Mouse (Mus musculus): ENCODE measurements around the gene Ccdc152. TPM values are rescaled to one million over a fixed set of nuclear protein-coding genes. Genes with fewer than 3 reads are reported as not detected.

Ccdc152 gene
- polyA plus RNA-seq (2016; fragmentation: Nextera tagmentation; extraction: Ambion mirVana), result not detected in 2 replicates

DNA sequence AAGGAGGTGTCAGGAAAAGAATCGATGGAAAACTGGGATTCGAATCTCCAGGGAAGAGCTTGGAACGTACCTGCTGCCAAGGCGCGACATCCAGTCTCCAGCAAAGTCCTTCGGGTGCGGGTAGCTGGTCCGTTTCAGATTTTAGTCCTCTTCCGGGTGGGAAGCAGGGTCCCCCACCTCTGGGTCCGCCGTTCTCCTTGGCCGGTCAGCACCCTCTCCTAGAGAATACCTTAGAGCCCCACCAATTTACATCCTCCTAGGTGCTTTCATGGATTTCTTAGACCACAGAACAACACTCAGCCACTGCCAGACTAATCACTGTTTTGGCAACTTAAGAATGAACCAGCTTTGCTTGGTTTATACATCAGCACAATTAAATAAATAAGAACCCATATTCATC lies at the start of gene Ccdc152:
Ccdc152 (minus strand) TSS at position 101 of the 400 bp plus-strand sequence.
- DNase-seq (ENCODE audit: low spot score), result no peak
- no peak within 1 kb of the TSS for H3K4me3 ChIP-seq
- H3K4me1 ChIP-seq (replicated peaks), result no peaks in the 10 kb centered on the region
- no peaks in the 10 kb centered on the region for H3K9me3 ChIP-seq
- no peak within 1 kb of the TSS for H3K27ac ChIP-seq
- H3K27me3 ChIP-seq (ENCODE audit: insufficient read depth, poor library complexity, severe bottlenecking), result no peaks in the 10 kb centered on the region
- WGBS, result 88% methylated on average over 12 of the region's 12 CpGs
- no peaks in the 10 kb centered on the region for H3K36me3 ChIP-seq

DNA sequence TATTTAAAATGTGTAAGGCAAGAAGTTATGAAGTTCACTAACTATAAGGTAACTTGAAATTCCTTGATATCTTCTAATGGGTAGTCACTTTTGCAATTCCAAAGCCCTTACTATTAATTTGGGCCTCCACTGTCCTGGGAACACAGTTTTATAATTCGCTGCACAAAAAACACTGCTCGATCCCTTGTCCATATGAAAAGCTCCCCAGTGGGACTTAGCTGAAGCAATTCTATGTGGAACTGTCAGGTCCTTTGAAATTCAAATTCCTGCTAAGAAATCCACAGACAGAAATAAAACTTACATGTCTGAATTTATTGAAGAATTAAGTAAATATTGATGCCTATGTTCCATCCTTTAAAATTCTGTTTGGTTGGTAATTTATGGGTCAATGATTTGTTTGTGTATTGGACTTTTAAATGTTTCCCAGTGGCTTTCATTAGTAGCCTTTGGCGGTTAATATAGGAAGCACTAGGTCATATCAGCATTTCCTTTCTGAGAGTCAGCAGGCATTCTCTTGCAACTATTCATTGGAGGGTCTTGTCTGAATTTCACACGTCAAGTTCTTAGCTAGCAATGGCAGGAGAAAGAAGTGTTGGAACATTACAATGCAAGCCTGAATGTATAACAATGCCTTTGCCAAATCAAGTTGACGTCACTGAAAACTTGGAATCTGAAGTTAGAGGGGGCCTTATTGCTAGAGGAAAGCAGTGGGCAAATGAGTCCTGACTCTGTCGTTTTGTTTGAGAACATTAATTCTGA lies 46.2 kb upstream of the Ccdc152 start:
- H3K27me3 ChIP-seq (ENCODE audit: insufficient read depth, poor library complexity, severe bottlenecking), result no peaks in the 10 kb centered on the region
- H3K27ac ChIP-seq, result no peak overlapping the region
- WGBS, result 41% methylated on average over 6 of the region's 6 CpGs
- DNase-seq (ENCODE audit: low spot score), result no peak
- no peak overlapping the region for H3K4me3 ChIP-seq
- H3K9me3 ChIP-seq, result no peaks in the 10 kb centered on the region
- no peaks in the 10 kb centered on the region for H3K36me3 ChIP-seq
- H3K4me1 ChIP-seq (replicated peaks), result peaks cover 7% of the 10 kb centered on the region; the same call in 1 of the 2 replicates

DNA sequence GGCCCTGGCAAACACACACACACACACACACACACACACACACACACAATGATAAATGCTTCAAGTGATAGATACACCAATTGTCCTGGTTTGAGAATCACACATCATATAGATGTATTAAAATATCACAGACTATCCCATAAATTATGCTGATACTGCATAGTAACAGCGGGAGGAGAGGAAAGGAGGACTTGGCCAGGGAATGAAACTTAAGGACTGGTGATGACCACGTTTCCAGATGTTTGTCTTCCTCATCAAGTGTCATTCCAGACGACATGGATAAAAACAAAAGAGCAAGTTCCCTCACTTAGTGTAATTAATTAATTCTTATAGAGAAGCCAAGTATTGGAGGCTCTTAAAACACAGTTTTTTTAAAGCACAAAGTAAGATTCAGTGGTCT lies 43.4 kb upstream of the Ccdc152 start:
- Histone ChIP-seq H3K4me3 (no peak overlapping the region), H3K27me3 (ENCODE audit: insufficient read depth, poor library complexity, severe bottlenecking) (no peaks in the 10 kb centered on the region), H3K9me3 (no peaks in the 10 kb centered on the region), H3K27ac (no peak overlapping the region), H3K4me1 (replicated peaks) (peaks cover 7% of the 10 kb centered on the region; the same call in 1 of the 2 replicates), H3K36me3 (no peaks in the 10 kb centered on the region)
- no peak for DNase-seq (ENCODE audit: low spot score)
- WGBS, result 82% methylated on average over 3 of the region's 3 CpGs

DNA sequence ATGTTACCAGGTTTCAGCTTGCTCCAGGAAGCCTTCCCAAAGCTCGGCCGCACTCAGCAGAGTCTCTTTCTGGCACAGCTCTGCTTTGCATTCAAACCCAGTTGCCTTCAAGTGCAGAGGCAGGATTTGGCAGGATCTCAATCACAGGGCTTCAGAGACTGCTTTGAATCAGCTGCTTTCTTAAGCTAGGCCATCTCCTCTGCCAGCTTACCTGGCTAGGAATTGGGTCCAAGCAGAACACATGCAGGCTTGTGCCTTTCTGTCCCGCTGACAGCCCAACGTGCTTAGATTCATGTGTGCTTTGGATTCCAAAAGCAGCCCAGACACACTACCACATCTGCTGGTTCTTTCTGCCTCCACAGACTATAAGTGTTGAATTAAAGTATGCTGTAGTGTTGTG lies 41.2 kb upstream of the Ccdc152 start:
- H3K27me3 ChIP-seq (ENCODE audit: insufficient read depth, poor library complexity, severe bottlenecking), result no peaks in the 10 kb centered on the region
- H3K9me3 ChIP-seq, result no peaks in the 10 kb centered on the region
- 88% methylated on average over 4 of the region's 4 CpGs for WGBS
- peaks cover 4% of the 10 kb centered on the region; the same call in 1 of the 2 replicates for H3K4me1 ChIP-seq (replicated peaks)
- H3K27ac ChIP-seq, result no peak overlapping the region
- DNase-seq (ENCODE audit: low spot score), result no peak
- no peak overlapping the region for H3K4me3 ChIP-seq
- no peaks in the 10 kb centered on the region for H3K36me3 ChIP-seq

DNA sequence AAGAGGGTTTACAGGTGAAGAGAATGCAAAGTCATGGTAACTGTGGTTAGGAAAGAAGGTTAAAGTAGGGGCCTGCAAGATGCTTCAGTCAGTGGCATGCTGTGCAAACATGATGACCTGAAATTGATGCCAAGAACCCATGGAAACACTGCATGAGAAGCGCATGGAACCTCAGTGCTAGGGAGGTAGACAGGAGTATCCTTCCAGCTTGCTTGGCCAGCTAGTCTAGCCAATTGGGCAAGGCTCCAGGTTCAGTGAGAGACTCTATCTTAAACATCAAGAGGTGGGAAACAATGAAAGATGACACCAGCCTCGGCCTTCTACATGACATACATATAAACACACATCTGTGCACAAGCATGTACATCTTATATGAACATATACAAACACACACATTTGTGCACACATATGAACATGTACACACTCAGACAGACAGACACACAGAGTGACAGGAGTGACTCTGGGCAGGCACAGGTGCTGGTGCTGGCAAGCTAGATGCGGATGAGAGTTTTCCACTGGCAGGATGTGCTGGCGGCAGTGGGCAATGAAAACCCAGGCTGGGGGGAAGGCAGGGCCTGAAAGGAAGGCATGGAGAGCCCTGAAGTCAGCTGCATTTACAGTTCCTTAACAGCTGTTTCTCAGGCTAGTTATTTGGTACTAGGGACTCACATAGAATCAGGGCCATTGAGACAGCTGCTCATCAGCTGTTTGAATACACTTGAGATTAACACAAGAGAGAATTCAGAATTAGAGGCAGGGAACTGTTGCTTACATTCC lies 38.7 kb upstream of the Ccdc152 start:
- Histone ChIP-seq H3K36me3 (no peaks in the 10 kb centered on the region), H3K27ac (no peak overlapping the region), H3K4me3 (no peak overlapping the region), H3K4me1 (replicated peaks) (no peaks in the 10 kb centered on the region), H3K27me3 (ENCODE audit: insufficient read depth, poor library complexity, severe bottlenecking) (no peaks in the 10 kb centered on the region), H3K9me3 (no peaks in the 10 kb centered on the region)
- WGBS, result 87% methylated on average over 4 of the region's 4 CpGs
- no peak for DNase-seq (ENCODE audit: low spot score)

DNA sequence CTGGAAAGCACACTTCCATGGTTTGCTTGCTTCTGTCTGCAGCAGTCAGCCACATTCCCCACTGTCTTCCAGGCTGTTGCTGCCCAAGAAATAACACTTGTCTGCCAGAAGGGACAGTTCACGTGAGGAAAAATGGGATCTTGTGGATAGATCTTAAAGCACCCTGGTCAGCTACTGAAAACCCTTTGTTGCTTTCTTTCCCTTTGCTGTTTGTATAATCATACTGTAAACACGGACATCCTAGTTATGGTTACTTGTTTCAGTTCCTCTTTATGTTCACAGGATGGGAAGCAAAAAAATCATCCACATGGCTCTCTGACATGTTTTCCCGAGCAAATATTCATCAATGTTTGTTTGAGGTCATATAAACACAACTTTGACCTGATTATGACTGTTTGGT lies 36.5 kb upstream of the Ccdc152 start:
- no peak overlapping the region for H3K4me3 ChIP-seq
- no peaks in the 10 kb centered on the region for H3K36me3 ChIP-seq
- H3K27ac ChIP-seq, result no peak overlapping the region
- no peaks in the 10 kb centered on the region for H3K27me3 ChIP-seq (ENCODE audit: insufficient read depth, poor library complexity, severe bottlenecking)
- WGBS, result 86% methylated on average over 3 of the region's 3 CpGs
- H3K4me1 ChIP-seq (replicated peaks), result no peaks in the 10 kb centered on the region
- DNase-seq (ENCODE audit: low spot score), result no peak
- no peaks in the 10 kb centered on the region for H3K9me3 ChIP-seq

DNA sequence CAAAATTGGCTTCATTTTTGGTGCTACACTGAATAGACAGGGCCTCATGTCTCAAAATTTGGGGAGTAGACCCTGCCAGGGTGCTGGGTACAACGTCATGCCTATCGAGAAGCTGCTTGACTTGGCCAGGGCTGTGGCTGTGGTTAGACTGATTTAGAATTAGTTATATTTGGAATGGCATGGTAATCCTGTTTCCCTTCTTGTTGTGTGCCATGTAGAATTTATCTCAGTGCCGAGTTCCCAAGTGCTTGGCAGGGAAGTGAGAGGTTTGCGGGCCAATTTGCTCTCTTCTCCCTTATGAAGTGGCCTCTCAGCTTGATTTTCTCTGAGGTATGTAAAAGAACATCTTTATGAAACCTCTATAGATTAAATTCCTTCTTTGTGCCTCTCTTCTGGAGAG lies 29.2 kb upstream of the Ccdc152 start:
- Histone ChIP-seq H3K4me3 (no peak overlapping the region), H3K27me3 (ENCODE audit: insufficient read depth, poor library complexity, severe bottlenecking) (no peaks in the 10 kb centered on the region), H3K4me1 (replicated peaks) (no peaks in the 10 kb centered on the region), H3K9me3 (no peaks in the 10 kb centered on the region), H3K27ac (no peak overlapping the region), H3K36me3 (no peaks in the 10 kb centered on the region)
- DNase-seq (ENCODE audit: low spot score), result no peak
- 95% methylated on average over 4 of the region's 4 CpGs for WGBS

DNA sequence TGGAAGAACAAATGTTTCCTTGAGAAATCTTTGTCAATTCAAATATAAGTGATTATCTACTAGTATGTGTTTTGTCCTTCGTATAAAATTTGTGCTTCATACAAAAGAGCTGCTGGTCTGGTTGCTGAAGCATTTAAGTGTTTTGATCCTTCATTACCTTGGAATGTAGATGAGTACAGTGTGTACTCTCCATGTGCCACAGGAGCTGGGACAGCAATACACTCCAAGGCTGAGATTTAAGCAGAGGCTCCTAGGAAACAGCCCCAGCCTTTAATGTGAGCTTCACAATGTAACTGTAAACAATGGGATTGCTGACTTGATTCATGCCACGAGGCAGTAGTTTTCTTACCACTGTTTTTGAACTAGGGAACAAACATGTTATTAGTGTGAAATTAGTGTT lies 28.5 kb upstream of the Ccdc152 start:
- WGBS, result 74% methylated on average over 2 of the region's 2 CpGs
- Histone ChIP-seq H3K4me1 (replicated peaks) (no peaks in the 10 kb centered on the region), H3K4me3 (no peak overlapping the region), H3K9me3 (no peaks in the 10 kb centered on the region), H3K27me3 (ENCODE audit: insufficient read depth, poor library complexity, severe bottlenecking) (no peaks in the 10 kb centered on the region), H3K27ac (no peak overlapping the region), H3K36me3 (no peaks in the 10 kb centered on the region)
- no peak for DNase-seq (ENCODE audit: low spot score)

DNA sequence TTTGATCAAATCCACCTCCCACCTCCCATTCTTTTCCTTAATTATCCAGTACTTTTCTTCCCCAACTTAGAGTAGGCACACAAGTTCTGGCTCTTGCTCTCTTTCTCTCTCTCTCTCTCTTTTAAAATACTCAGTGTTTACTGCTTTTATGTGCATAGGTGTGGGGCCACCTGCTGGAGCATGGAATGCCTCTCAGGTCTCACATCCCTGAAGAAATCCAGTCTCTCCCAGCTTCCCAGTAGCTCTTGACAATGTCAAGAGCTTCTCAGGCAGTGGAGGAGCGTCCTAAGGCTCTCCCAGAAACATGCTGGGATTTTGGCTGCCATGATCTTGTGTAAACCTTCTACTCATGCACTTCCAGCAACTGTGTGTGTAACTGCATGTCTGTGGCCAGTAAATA lies 27.0 kb upstream of the Ccdc152 start:
- H3K27me3 ChIP-seq (ENCODE audit: insufficient read depth, poor library complexity, severe bottlenecking), result no peaks in the 10 kb centered on the region
- DNase-seq (ENCODE audit: low spot score), result no peak
- WGBS, result 67% methylated on average over 1 of the region's 1 CpGs

DNA sequence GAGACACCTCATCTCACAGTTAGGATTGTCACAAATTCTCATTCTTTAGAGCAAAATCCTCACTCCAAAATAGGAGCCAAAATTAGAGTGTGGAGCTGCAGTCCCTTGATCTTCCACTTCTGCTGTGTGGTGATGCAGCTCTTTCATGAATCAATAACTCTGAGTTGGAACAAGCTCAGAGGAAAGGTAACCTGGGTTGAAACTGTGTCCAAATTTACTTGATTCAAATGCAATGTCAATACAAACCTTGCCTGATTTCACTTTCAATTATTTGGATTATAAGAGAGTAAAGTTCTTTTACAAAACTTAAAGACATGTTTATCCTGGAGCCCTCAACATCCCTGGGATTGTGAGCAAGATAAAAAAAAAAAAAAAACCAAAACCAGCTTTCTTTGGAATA lies 19.7 kb upstream of the Ccdc152 start:
- Histone ChIP-seq H3K4me1 (replicated peaks) (no peaks in the 10 kb centered on the region), H3K36me3 (no peaks in the 10 kb centered on the region), H3K4me3 (no peak overlapping the region), H3K9me3 (no peaks in the 10 kb centered on the region), H3K27me3 (ENCODE audit: insufficient read depth, poor library complexity, severe bottlenecking) (no peaks in the 10 kb centered on the region), H3K27ac (no peak overlapping the region)
- DNase-seq (ENCODE audit: low spot score), result no peak

More for the DNA sequence above, 27.0 kb upstream of the Ccdc152 start:
- Histone ChIP-seq H3K4me1 (replicated peaks) (no peaks in the 10 kb centered on the region), H3K36me3 (no peaks in the 10 kb centered on the region), H3K4me3 (no peak overlapping the region), H3K9me3 (no peaks in the 10 kb centered on the region), H3K27ac (no peak overlapping the region)

DNA sequence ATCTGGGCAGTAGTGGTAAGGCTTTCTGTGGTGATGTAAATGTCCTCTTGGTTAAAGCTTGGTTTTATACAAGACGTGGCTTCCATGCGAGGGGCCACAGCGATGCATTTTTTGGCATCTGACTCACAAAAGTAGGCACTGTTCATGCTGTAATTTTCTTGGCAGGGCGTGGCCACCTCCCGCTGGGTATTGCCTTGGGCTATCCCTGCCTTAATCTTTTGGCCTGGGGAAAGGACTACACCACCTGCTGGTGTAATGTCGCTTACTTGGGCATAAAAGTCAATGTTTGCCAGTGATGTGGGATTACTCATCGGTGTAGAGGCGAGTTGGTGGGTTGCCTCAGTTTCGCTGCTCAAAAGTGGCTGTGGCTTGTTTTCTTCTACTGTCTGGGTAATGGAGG lies 16.6 kb upstream of the Ccdc152 start:
- Histone ChIP-seq H3K4me1 (replicated peaks) (no peaks in the 10 kb centered on the region), H3K27ac (no peak overlapping the region), H3K36me3 (no peaks in the 10 kb centered on the region), H3K4me3 (no peak overlapping the region), H3K9me3 (no peaks in the 10 kb centered on the region), H3K27me3 (ENCODE audit: insufficient read depth, poor library complexity, severe bottlenecking) (no peaks in the 10 kb centered on the region)
- DNase-seq (ENCODE audit: low spot score), result no peak
- 82% methylated on average over 9 of the region's 9 CpGs for WGBS

DNA sequence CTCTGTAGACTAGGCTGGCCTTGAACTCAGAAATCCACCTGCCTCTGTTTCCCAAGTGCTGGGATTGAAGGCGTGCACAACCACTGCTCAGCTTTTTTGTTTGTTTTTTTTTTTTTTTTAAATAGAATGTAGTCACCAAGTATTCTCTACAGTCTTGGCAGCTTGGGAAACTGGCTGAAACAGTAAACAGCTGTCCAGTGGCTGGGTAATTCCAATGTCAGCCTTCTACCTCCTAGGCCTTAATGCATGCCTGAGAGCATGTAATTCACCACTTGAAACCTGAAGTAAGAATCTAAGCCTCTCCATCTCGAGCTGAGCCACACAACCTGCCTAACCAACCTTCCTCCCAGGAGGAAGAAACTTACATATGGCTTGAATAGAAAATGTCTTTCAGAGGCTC lies 13.3 kb upstream of the Ccdc152 start:
- no peak overlapping the region for H3K27ac ChIP-seq
- no peaks in the 10 kb centered on the region for H3K4me1 ChIP-seq (replicated peaks)
- H3K27me3 ChIP-seq (ENCODE audit: insufficient read depth, poor library complexity, severe bottlenecking), result no peaks in the 10 kb centered on the region
- 74% methylated on average over 2 of the region's 2 CpGs for whole genome bisulfite sequencing
- H3K36me3 ChIP-seq, result no peaks in the 10 kb centered on the region
- H3K9me3 ChIP-seq, result no peaks in the 10 kb centered on the region
- no peak overlapping the region for H3K4me3 ChIP-seq
- DNase-seq (ENCODE audit: low spot score), result no peak

DNA sequence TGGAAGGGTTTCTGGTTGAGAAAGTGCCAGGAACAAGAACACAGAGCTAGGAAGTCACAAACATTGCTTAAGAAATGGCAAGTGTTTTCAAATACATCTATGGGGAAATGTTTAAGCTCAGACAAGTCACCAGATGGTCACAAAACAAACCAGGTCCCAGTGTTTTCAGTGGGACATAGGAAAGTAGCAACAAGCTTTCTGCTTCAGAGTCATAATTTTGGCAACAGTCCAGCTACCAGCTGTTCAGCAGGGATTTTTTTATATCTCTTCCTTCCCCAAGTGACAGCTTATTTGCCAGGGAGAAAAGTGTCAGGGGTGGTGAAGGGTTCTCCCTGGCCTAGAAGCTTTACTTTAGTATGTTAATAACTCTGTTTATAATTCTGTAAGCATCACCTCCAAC lies 9.6 kb upstream of the Ccdc152 start:
- no peak for DNase-seq (ENCODE audit: low spot score)
- H3K36me3 ChIP-seq, result no peaks in the 10 kb centered on the region

More for the DNA sequence above, 9.6 kb upstream of the Ccdc152 start:
- Histone ChIP-seq H3K27me3 (ENCODE audit: insufficient read depth, poor library complexity, severe bottlenecking) (no peaks in the 10 kb centered on the region), H3K4me3 (no peak overlapping the region), H3K9me3 (no peaks in the 10 kb centered on the region), H3K4me1 (replicated peaks) (no peaks in the 10 kb centered on the region), H3K27ac (no peak overlapping the region)

Data from hindbrain, embryonic 10.5 days (tissue).